Mouse (Mus musculus) lung, embryonic 15.5 days (tissue): ENCODE results near the gene Rcn2. TPM values are rescaled to one million over a fixed set of nuclear protein-coding genes. Genes with fewer than 3 reads are reported as not detected.

Experiments used
- ATAC-seq: fragments of 200-750 bp; cut with Nextera tagmentation; 2 replicates; pipeline ENCODE4 v1.8.0; 2017; ENCODE audit warnings: moderate number of reproducible peaks, borderline replicate concordance; ENCODE audit not compliant: low FRiP score, low TSS enrichment; ENCODE audit errors: extremely low read depth
- H3K27ac ChIP-seq: fragments of 300-500 bp; sonication (generic); 2 replicates; pipeline ENCODE4 v1.5.1; 2015; ENCODE audit warnings: moderate library complexity, mild to moderate bottlenecking, inconsistent platforms
- H3K27me3 ChIP-seq: fragments of 300-500 bp; sonication (generic); 2 replicates; pipeline ENCODE4 v1.6.1; 2015; ENCODE audit warnings: inconsistent platforms
- H3K36me3 ChIP-seq: fragments of 300-500 bp; sonication (generic); 2 replicates; pipeline ENCODE4 v1.6.1; 2015; ENCODE audit warnings: inconsistent platforms
- H3K4me1 ChIP-seq: fragments of 300-500 bp; sonication (generic); 2 replicates; pipeline ENCODE4 v1.6.1; 2015; ENCODE audit warnings: inconsistent platforms
- H3K4me2 ChIP-seq: fragments of 300-500 bp; sonication (generic); 2 replicates; pipeline ENCODE4 v1.6.1; 2015; ENCODE audit warnings: inconsistent platforms, mild to moderate bottlenecking, moderate library complexity
- H3K4me3 ChIP-seq: fragments of 300-500 bp; sonication (generic); 2 replicates; pipeline ENCODE4 v1.5.1; 2015; ENCODE audit warnings: mild to moderate bottlenecking, inconsistent platforms
- H3K9ac ChIP-seq: fragments of 300-500 bp; sonication (generic); 2 replicates; pipeline ENCODE4 v1.6.1; 2015; ENCODE audit warnings: inconsistent platforms
- H3K9me3 ChIP-seq: fragments of 300-500 bp; sonication (generic); 2 replicates; pipeline ENCODE4 v1.6.1; 2016; ENCODE audit warnings: inconsistent platforms
- WGBS: fragments of 180-500 bp; shearing (Covaris S2); methylation state at CpG from one replicate; pipeline ENCODE4 v1.1.7; 2015; 5-methylcytosine and 5-hydroxymethylcytosine counted together
- polyA plus RNA-seq: library from polyadenylated mRNA; unstranded; fragments of >200 nt; fragmentation: Nextera tagmentation; extraction: Ambion mirVana; gene quantifications from 2 replicates; pipeline ENCODE4 v1.2.1, GENCODE M21; 2015

Gene Rcn2
- polyA plus RNA-seq, 1 experiment from 2014 or later: 256 TPM

- Histone ChIP-seq H3K4me2 (no peak overlapping the region), H3K9ac (no peak overlapping the region), H3K27ac (no peak overlapping the region), H3K4me1 (no peaks in the 10 kb centered on the region), H3K9me3 (no peaks in the 10 kb centered on the region), H3K4me3 (no peak overlapping the region), H3K36me3 (no peaks in the 10 kb centered on the region), H3K27me3 (no peaks in the 10 kb centered on the region)
- WGBS: 73% methylated on average over 7 of the region's 7 CpGs
- ATAC-seq: no peak
Observed at GRCm38 (mm10) chr9:56100041-56100522, 58.4 kb downstream of the Rcn2 start.

GRCm38 (mm10) chr9:56101022-56101421 is 59.4 kb downstream of the Rcn2 start:
- no peak overlapping the region for H3K4me2 ChIP-seq

GRCm38 (mm10) chr9:56104921-56105320 is 63.3 kb downstream of the Rcn2 start:
- H3K9me3 ChIP-seq: no peaks in the 10 kb centered on the region
- H3K27ac ChIP-seq: no peak overlapping the region
- no peak overlapping the region for H3K4me3 ChIP-seq
- WGBS: 36% methylated on average over 7 of the region's 7 CpGs
- no peak overlapping the region for H3K9ac ChIP-seq
- no peak overlapping the region for H3K4me2 ChIP-seq
- H3K27me3 ChIP-seq: no peaks in the 10 kb centered on the region
- ATAC-seq: no peak
- H3K4me1 ChIP-seq: no peaks in the 10 kb centered on the region
- no peaks in the 10 kb centered on the region for H3K36me3 ChIP-seq

More at GRCm38 (mm10) chr9:56101022-56101421, 59.4 kb downstream of the Rcn2 start:
- Histone ChIP-seq H3K9ac (no peak overlapping the region), H3K36me3 (no peaks in the 10 kb centered on the region), H3K9me3 (no peaks in the 10 kb centered on the region), H3K27ac (no peak overlapping the region), H3K4me3 (no peak overlapping the region), H3K4me1 (no peaks in the 10 kb centered on the region), H3K27me3 (no peaks in the 10 kb centered on the region)
- no peak for ATAC-seq
- WGBS: 14% methylated on average over 4 of the region's 4 CpGs

GRCm38 (mm10) chr9:56106274-56107072 is 64.8 kb downstream of the Rcn2 start:
- no peaks in the 10 kb centered on the region for H3K4me1 ChIP-seq
- H3K4me2 ChIP-seq: no peak overlapping the region
- no peaks in the 10 kb centered on the region for H3K27me3 ChIP-seq
- H3K4me3 ChIP-seq: no peak overlapping the region
- ATAC-seq: no peak
- no peaks in the 10 kb centered on the region for H3K9me3 ChIP-seq
- WGBS: 71% methylated on average over 6 of the region's 6 CpGs
- H3K9ac ChIP-seq: no peak overlapping the region
- H3K27ac ChIP-seq: no peak overlapping the region
- no peaks in the 10 kb centered on the region for H3K36me3 ChIP-seq

GRCm38 (mm10) chr9:56107527-56107926 is 65.9 kb downstream of the Rcn2 start:
- Histone ChIP-seq H3K27ac (no peak overlapping the region), H3K9ac (no peak overlapping the region), H3K4me3 (no peak overlapping the region), H3K36me3 (no peaks in the 10 kb centered on the region), H3K4me1 (no peaks in the 10 kb centered on the region), H3K4me2 (no peak overlapping the region), H3K27me3 (no peaks in the 10 kb centered on the region), H3K9me3 (no peaks in the 10 kb centered on the region)
- 74% methylated on average over 6 of the region's 6 CpGs for WGBS
- no peak for ATAC-seq

GRCm38 (mm10) chr9:56108174-56108573 is 66.5 kb downstream of the Rcn2 start:
- Histone ChIP-seq H3K9ac (no peak overlapping the region), H3K36me3 (no peaks in the 10 kb centered on the region), H3K27me3 (no peaks in the 10 kb centered on the region), H3K4me2 (no peak overlapping the region), H3K27ac (no peak overlapping the region), H3K4me1 (no peaks in the 10 kb centered on the region), H3K4me3 (no peak overlapping the region), H3K9me3 (no peaks in the 10 kb centered on the region)
- ATAC-seq: no peak
- 62% methylated on average over 5 of the region's 5 CpGs for WGBS

Other genes starting within 250 kb of the Rcn2 start
- 6.7 and 7.7 TPM in 2 replicates for gene Scaper, start 103.7 kb upstream of the Rcn2 start, polyA plus RNA-seq
- not detected in 2 replicates for gene 4930563M21Rik, start 31.3 kb upstream of the Rcn2 start, polyA plus RNA-seq
- 1.6 and 2.9 TPM in 2 replicates for gene Pstpip1, start 48.1 kb downstream of the Rcn2 start, polyA plus RNA-seq
- 468 TPM in 2 replicates for gene Tspan3, start 123.6 kb downstream of the Rcn2 start, polyA plus RNA-seq